Mouse (Mus musculus): ENCODE data around the gene Rel.

Rel gene

DNA sequence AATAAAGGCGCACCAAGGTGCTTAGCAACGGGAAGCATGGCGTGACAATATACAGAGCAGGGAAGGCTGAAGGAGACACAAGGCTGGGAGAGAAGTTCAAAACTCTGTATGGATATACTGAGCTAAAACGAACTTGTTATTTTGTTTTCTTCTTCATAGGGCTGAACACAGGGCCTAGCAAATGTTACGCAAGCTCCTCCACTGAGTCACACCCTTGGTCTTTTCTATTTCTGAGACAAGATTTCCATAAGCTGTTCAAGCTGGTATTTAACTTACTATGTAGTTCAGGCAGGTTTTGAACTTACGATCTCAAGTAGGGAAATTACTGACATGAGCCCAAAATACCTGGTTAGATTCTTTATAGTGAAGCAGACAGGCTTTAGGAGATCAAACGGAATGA is 29.4 kb downstream of the Rel start:
- DNase-seq: no peak

DNA sequence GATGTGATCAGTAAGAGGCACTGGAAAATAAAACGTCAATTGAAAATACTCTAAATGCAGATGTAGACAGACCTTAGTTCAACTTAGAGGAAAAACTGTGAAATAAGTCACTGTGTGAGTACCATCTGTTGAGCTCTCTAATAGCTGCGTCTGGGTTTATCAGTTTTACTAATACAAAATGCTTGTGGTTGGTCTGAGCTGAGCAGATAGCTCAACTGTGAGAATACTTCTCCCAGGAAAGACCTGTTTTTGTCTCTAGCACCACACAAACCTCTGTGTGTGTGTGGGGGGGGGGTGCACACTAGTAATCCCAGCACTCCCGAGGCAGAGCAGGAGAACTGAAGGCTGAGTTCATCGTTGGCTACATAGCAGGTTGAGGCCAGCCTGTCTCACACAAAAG is 29.9 kb downstream of the Rel start:
- no peak for DNase-seq

DNA sequence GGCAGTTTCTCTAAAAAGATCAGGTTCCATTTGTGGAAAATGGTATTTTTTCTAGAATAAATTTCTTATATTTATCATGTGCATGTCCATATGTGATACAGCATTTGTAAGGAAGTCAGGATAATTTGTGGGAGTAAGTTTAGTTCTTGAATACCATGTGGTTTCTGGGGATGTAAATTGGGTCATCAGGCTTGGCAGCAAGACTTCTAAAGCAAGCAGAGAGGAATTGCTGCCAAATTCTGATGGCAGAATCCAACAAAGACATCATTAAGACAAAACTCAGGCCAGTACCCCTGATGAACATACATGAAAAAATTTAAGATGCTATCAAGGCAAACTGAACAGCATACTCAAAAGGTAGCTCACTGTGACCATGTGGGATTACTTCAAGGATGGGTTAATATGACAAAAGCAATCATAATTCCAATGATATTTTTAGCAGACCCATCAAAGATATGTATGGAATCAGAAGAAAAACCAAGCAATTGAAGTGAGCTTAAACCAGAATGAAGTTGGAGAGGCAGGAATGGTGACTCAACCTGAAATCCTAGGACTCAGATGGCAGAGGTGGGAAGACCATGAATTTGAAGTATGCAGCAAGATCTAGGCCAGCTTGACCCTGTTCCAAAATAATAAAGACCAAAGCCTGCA is 34.8 kb downstream of the Rel start:
- DNase-seq: no peak

DNA sequence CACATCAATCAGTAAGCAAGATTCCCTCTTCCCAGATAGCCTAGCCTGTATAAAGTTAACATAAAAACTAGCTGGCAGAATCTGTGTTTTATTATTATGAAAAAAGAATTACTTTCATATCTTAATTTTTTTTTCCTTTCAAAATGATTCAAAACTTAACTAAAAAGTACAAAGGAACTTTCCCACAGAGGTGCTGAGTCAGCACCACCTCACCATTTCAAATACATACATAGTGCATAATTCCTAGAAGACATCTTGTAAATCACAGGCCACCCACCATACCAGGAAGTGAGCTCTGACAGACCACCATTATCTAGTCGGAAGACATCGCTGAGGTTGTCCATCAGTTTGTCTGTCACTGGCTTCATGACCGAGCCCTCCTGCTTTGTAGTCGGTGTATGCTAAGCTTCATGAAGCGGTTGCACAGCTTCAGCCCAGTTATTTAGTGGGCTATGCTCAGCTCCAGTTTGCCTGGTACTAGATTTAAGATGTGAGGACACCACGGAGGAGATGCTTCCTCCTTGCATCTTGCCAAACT is 36.0 kb downstream of the Rel start:
- no peak for DNase-seq

DNA sequence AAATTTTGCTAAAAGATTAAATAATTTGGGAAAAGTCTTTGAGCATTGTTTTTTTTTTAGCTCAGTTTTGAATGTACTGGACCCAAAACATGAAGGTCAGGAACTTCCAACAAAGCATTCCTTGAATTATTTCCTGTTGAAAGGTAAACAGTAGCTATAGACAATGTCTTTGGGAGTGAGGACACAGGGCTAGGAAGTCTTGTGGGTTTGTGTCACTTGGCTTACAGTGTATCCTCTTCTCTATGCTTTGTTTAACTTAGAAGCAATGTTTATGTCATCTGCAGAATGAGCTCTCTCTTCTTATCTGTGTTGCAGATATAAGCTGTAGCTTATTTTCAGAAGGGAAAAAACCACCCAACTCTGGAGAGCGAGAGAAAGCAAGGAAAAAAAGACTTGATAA is 37.9 kb downstream of the Rel start:
- DNase-seq: no peak

DNA sequence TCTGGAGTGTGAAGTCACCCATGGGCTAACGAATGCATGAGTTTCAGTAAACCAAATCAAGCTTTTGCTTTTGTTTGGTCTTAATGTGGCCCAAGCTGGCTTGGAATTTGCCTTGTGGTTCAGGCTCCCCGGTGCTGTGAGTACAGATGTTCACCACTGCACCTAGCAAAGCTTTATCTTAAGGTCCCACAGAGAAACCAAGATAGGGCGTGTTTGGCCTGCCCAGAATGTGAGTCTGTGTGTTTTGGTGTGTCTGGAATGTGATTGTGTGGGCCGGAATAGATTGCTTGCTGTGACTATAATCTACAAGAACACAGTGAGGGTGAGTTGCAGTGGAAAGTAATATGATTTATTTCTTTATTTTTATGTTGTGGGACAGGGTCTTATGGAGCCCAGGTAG is 40.6 kb downstream of the Rel start:
- DNase-seq: no peak

DNA sequence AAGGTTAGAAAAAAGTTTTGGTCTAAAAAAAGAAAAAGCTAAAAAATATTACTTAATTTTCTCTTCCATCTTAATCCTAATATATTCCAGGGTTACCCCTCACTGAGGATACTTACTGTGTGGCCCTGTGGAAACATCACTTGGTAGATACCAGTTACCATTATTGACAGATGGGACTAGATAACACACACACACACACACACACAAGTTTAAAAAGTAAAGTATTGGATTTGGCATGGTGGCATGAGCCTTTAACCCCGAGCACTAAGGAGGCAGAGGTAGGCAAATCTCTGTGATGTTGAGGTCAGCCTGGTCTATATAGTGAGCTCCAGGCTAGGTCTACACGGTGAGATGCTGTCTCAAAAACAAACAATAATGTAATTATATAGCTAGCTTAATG is 42.6 kb downstream of the Rel start:
- no peak for DNase-seq

DNA sequence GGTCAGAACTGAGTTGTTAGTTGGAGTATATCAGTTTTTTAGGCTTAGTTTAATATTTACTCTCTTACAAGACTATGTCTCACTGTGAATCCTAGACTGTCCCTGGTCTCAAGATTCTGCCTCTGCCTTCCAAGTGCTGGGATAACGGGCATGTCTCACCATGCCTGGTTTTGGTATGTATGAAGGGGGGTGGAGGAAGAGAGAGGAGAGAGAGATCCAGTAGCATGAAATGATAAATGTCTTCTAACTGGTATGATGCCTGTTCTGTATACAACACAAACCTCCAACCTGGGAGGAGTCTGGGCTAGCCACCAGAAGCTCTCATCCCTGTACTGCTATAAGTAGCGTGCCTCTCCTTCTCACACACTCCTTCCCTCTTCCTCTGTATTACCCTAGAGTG is 44.3 kb downstream of the Rel start:
- DNase-seq: no peak

DNA sequence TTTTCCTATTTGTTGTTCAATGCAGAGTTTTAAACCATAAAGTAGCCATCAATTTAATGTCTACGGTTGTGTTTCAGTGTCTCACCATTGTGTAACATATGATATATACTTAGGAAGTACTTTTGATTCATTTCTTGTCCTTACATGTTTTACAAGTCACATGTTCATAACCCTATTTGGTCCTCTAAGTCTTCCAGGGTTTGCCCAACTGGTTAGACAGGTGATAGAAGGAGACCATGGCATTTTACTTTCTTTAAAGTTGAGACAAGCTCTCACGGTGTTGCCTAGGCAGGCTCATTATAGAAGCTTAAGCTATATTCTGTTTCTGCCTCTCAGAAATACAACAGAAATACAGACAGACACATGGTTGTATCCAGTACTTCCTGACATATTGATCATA is 44.9 kb downstream of the Rel start:
- no peak for DNase-seq

DNA sequence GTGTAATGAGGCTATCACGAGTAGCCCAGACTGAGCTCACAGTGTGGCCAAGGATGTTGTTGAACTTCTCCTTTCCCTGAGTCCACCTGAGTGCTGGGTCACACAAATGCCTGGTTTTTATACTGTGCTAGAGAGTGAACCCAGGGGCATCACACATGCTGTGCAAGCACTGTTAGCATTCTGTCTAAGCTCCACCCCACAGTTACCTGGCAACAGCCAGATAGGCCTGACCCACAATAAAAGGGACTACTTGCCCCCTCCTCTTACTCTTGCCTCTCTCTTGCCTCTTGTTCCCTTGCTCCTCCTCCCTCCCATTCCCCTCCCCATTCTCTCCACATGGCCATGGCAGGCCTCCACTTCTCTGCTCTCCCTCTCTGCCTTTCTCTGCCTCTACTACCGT is 48.4 kb downstream of the Rel start:
- DNase-seq: no peak

DNA sequence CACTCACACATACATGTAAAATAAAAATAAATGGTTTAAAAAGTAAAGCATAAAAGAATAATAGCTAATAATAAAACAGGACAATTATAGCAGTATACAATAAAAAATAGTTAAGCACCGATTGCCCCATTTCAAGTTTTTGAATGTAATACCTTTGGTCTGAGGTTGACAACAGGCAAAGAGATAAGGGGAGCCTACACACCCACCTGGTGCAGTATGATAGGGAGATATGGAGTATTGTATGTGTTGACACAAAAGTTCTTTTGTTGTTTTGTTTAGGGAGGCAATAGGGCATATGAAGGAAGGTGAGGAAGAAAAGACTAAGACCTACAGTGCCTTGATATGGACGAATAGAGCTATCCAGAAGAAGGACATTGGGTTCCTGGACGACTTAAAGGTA is 50.9 kb downstream of the Rel start:
- no peak for DNase-seq

DNA sequence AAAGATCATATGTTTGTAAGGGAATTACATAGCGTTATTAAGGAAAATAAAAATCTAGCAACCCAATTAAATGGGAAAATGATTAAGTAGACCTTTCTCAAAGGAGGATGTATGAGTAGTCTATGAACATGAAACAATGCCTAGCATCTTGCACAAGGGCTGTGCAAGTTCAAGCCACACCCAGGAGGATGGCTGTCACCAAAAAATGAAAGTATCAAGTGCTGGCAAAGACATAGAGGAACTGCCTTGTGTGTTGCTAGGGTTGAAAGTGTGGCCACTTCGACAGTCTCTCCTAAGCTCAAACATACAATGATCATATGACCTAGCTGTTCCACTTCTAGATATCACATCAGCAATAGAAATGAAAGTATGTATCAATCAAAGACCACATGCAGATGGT is 51.9 kb downstream of the Rel start:
- DNase-seq: no peak

DNA sequence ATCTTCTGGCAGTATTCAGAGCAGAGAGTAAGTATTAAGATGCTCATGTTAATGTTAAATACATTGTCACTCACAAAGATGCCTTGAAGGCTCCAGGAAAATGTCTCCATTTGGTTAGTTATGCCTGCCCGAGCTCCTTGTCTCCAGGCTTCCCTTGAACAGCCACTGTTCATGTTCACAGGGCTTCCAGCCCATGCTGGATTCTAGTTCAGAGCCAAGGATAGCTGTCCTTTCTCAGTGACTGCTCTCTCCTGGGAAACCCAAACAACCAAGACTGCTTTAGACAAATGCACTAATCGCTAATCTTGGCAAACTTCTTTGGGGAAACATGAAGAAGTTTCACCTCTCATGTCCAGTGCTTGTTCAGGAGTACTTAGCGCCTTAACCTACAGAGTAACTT is 58.5 kb downstream of the Rel start:
- no peak for DNase-seq

DNA sequence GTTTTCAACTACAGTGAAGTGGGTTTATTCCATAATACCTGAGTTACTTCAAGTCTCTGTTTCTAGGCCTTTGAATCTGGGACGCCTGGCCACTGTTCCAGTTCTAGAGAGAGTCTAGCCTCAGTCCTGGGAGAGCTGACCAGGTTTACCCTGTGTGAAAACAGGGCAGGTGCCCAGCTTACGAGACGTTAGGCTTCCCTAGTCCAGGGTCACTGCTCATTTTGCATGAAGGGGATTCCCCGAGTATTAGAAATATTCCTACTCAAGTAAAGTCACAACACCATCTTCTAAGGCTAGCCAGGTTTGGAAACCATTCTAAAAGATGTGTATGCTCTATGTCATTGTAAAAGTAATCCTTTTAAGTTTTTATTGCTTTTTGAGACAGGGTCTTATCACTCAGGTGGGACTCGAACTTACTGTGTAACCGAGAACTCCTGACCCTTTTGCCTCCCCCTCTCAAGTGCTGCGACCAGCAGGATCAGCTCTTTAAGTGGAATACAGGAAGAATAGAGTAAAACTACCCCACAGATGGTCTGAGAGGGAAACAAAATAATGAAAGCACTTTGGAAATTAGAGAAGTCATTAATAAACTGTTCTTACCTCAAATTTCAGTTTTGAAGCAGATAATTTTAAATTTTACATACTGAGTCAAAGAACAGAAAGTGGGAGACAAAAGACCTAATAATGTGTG is 66.0 kb downstream of the Rel start:
- no peak for DNase-seq

DNA sequence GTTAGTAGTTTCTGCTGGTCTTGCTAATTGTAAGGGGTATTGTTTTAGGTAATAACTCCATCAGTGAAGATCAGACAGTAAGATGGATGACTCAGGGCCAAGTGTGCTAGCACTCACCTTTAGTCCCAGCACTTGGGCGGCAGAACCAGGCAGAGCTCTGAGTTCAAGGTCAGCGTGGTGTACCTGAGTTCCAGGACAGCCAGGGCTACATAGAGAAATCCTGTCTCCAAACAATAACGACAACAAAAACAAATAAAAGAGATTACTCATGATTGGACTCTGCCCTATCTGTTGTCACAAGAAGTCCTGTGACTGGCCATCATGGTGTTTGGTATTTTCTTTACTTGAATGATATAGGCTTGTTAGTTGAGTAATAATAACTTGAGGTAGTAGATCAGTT is 68.9 kb downstream of the Rel start:
- DNase-seq: no peak

DNA sequence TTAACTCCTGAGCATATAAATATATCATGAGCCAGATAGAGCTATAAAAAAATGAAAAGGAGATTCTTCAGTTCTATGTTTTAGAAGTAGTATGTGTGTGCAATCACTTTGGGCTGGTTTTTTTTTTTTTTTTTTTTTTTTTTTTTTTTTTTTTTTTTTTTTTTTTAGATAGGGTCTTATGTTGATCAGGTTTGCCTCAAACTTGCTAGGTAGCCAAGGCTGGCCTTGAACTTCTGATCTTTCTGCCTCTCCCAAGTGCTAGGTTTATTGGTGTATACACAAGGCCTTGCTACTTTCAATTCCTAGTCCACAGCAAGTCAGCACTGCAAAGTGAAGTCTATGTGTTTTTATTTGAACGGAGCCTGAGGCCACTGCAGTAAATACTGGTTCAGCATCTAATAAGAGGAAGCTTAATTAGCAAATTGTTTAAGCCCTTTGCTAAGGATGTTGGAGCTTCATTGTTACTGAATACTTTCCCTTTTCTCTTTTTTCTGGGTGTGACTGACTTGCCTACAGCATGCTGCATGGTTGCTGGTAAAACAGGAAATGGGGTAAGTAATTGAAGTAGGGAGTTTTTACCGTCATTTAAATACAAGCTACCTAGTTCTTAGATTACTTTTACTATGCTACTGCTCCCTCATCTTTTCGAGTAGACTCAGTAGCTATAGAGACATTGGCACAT is 71.2 kb downstream of the Rel start:
- no peak for DNase-seq

DNA sequence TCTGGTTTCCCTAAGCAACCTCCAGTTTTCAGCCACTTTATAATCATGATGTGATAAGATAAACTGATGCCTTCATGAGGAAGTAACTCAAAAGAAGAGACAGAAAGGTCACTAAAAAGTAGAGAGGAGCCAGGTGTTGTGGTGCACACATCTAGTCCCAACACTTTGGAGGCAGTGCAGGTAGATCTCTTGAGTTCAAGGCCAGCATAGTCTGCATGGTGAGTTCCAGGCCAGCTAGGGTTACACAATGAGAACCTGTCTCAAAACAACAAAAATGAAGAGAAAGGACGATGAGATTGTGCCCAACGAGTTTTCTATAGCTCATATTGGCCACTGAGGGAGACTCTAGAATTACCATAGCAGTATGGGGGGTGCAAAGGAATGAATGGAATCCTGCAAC is 72.2 kb downstream of the Rel start:
- no peak for DNase-seq

DNA sequence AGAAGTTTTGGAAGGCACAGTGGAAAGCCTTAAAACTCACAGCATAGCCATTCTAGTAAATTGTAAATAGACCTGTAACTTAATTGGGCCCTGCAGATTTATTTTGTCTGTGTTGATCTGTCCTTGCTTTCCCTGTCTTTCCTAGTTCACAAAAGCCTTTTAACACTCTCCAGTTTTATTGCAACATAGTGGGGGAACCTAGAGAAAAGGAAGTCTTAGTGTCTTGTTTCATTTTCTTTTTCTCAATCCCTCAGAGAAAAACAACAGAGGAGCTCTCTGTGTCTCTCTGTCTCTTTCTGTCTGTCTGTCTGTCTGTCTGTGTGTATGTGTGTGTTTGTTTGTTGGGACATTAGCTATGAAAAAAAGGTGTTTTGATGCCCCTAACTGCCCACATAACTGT is 74.9 kb downstream of the Rel start:
- DNase-seq: no peak

DNA sequence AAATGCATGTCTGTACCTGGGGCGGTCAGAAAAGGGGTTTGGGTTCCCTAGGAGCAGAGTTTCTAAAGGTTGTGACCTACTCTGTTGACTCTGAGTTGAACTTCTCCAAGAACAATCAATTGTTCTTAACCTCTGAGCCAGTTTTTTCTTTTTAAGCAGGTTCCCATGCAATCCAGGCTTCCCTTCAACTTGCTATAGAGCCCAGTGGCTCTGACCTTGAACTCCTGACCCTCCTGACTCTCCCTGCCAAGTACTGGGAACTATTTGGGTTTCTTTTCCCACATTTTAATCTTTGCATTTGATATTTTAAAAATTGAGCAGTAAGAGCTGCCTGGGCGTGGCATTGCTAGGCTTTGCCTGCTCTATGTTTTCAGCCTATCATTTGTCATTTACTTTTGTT is 77.5 kb downstream of the Rel start:
- no peak for DNase-seq

DNA sequence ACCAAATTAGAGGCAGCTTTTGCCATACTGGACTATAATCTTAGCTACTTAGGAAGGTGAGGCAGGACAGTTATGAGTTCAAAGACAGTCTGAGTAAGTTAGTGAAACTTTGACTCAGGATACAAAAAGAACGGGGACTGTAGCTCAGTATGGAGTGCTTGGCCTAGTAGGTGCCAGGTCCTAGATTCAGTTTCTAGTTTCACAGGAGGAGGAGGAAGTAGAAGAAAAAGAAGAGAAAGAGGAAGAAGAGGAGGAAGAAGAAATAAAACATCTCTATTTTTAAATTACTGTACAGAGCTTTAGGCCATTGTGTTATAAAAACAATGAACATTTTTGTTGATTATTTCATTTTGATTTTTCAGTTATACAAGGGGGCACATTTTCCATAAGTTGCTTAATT is 82.7 kb downstream of the Rel start:
- no peak for DNase-seq
